Mouse (Mus musculus) forebrain, embryonic 10.5 days (tissue): ENCODE measurements around the gene Rasip1. TPM values are rescaled to one million over a fixed set of nuclear protein-coding genes. Genes with fewer than 3 reads are reported as not detected.
"Not testable (repeated sequence)": the region's sequence is repeated elsewhere in the genome, so short reads cannot be mapped to it uniquely, and the experiment has no call there.

Source experiments
- DNase-seq: peaks from one replicate; pipeline ENCODE4 v3.0.0-alpha.2; 2017; ENCODE audit warnings: low spot score; ENCODE audit errors: extremely low spot score
- H3K27ac ChIP-seq: fragments of 300-500 bp; sonication (generic); 2 replicates; pipeline ENCODE4 v1.5.1; 2016; ENCODE audit warnings: mild to moderate bottlenecking
- H3K27me3 ChIP-seq: fragments of 300-500 bp; sonication (generic); 2 replicates; pipeline ENCODE4 v1.6.1; 2016; ENCODE audit warnings: mild to moderate bottlenecking; ENCODE audit not compliant: poor library complexity, severe bottlenecking
- H3K36me3 ChIP-seq: fragments of 300-500 bp; sonication (generic); replicated peaks from 2 replicates; pipeline ENCODE4 v1.6.1; 2016; ENCODE audit warnings: mild to moderate bottlenecking, moderate library complexity
- H3K4me1 ChIP-seq: fragments of 300-500 bp; sonication (generic); 2 replicates; pipeline ENCODE4 v1.6.1; 2016
- H3K4me3 ChIP-seq: fragments of 300-500 bp; sonication (generic); 2 replicates; pipeline ENCODE4 v1.5.1; 2016; ENCODE audit warnings: mild to moderate bottlenecking, moderate library complexity
- H3K9me3 ChIP-seq: fragments of 300-500 bp; sonication (generic); 2 replicates; pipeline ENCODE4 v1.6.1; 2016; ENCODE audit warnings: mild to moderate bottlenecking, moderate library complexity
- WGBS: fragments of 180-500 bp; shearing (Covaris S2); methylation state at CpG from one replicate; pipeline ENCODE4 v1.1.7; 2016; 5-methylcytosine and 5-hydroxymethylcytosine counted together
- polyA plus RNA-seq: library from polyadenylated mRNA; unstranded; fragments of >200 nt; fragmentation: Nextera tagmentation; extraction: Ambion mirVana; gene quantifications from 2 replicates; pipeline ENCODE4 v1.2.1, GENCODE M21; 2016

Gene Rasip1
- polyA plus RNA-seq, 1 experiment from 2014 or later: 4.5 TPM

GRCm38 (mm10) chr7:45641391-45642040 is 14.2 kb downstream of the Rasip1 start:
- 76% methylated on average over 17 of the region's 17 CpGs for WGBS
- no peak for DNase-seq
- no peaks in the 10 kb centered on the region for H3K9me3 ChIP-seq
- peaks cover 10% of the 10 kb centered on the region for H3K36me3 ChIP-seq
- H3K4me1 ChIP-seq: peaks cover 62% of the 10 kb centered on the region
- H3K27ac ChIP-seq: peak overlapping the region; percentile 31; the same call in 1 of the 2 replicates
- H3K4me3 ChIP-seq: 0 out of 2 replicates have a peak overlapping the region, but pooled peaks have one; percentile 3
- peaks cover 23% of the 10 kb centered on the region for H3K27me3 ChIP-seq

DNA sequence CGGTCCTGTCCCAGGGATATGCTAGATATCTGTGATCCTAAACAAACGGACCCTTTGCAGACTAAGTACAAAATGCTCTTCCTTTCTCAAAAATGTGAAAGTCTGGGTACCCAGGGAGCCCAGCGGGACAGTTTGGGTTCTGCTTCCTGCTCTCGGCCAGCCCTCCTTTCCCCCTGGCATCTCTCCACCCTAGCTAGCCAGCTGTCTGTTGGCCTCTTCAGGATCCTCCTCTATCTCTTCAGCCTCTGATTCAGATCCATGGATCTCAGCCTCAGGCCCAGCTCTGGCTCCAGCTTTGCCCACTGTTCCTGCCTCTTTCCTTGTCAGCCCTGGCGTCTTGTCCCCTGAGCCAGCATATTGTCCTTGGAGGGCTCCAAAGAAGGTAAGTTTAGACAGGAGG is 14.8 kb downstream of the Rasip1 start:
- Histone ChIP-seq H3K36me3 (peaks cover 5% of the 10 kb centered on the region; the same call in 1 of the 2 replicates), H3K4me3 (peak overlapping the region; percentile 59), H3K4me1 (peaks cover 62% of the 10 kb centered on the region), H3K27me3 (peaks cover 23% of the 10 kb centered on the region), H3K9me3 (no peaks in the 10 kb centered on the region), H3K27ac (peak overlapping the region; percentile 96; the same call in 1 of the 2 replicates)
- WGBS: 85% methylated on average over 5 of the region's 5 CpGs
- no peak for DNase-seq

DNA sequence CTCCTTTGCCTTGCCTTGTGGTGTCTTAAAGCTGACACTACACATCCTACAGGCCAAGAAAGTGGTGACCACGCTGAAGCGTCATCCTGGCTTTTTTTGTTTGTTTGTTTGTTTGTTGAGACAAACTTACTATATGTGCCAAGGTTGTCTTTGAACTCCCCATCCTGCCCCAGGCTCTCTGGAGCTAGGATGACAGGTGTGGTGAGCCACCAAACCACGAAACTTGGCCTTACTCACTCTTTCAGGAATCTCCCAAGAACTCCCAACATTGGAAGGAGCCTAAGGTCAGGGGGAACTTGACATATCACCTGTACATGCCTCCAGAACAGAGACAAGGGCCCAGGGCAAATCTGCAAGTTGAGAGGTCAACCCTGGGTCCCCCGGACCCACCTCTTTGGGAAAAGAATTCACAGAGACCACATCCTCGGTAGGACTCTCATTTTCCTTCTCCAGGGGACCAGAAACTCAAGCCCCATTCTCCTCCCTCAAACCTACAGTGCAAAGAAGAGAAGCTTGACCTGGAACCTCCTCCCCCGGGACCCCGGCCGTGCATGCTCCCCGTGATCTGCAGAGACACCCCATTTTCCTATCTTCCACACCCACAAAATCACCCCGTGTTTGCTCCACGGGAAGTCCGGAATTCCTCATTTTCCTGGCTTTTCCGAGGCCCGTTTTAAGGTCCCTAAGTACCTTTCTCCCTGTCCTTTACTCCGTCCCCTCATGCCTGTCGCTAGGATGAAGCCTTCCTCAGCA is 15.4 kb downstream of the Rasip1 start:
- 38% methylated on average over 16 of the region's 16 CpGs for WGBS
- Histone ChIP-seq H3K27ac (peak overlapping the region; percentile 96), H3K9me3 (no peaks in the 10 kb centered on the region), H3K4me3 (peak overlapping the region; percentile 59), H3K4me1 (peaks cover 62% of the 10 kb centered on the region), H3K27me3 (peaks cover 23% of the 10 kb centered on the region), H3K36me3 (no peaks in the 10 kb centered on the region)
- DNase-seq: no peak

DNA sequence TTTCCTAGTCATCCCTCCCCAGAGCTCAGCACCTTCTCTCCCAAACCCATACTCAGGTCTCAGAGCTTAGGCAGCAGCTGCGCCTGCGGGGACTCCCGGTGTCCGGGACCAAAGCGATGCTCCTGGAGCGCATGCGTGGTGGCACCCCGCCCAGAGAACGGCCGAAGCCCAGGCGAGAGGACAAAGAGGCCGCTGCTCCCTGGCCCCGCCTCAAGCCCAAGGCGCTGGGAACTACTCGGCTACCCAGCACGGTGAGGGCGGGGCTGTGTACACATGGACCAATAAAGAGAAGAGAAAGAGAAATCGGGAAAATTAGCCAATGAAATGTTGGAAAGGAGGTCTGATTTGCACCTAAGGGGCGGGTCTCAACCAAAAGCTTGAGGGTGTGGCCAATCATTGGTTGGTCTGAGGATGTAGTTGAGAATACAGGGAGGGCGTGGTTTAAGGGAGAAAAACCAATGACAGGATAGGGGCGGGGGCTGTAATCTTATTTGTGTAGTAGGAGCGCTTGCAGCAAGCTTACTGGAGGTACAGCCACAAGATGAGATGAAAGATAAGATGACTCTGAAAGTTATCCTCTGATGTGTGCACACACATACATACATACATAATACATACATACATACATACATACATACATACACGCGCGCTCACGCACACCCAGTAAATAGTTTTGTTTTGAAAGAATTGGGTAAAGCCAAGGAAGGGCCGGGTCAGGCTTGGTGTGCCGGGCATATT is 16.3 kb downstream of the Rasip1 start:
- DNase-seq: peak; percentile 99
- WGBS: under 1% methylated on average over 28 of the region's 28 CpGs
- Histone ChIP-seq H3K36me3 (no peaks in the 10 kb centered on the region), H3K27ac (peak overlapping the region; percentile 96), H3K27me3 (peaks cover 23% of the 10 kb centered on the region), H3K4me3 (peak overlapping the region; percentile 59), H3K4me1 (peaks cover 52% of the 10 kb centered on the region), H3K9me3 (no peaks in the 10 kb centered on the region)

- Histone ChIP-seq H3K27ac (peak overlapping the region; percentile 96), H3K9me3 (no peaks in the 10 kb centered on the region), H3K4me1 (peaks cover 49% of the 10 kb centered on the region), H3K36me3 (no peaks in the 10 kb centered on the region), H3K4me3 (peak overlapping the region; percentile 59), H3K27me3 (peaks cover 23% of the 10 kb centered on the region)
- peak; percentile 54 for DNase-seq
- WGBS: 3% methylated on average over 18 of the region's 18 CpGs
These were observed 16.9 kb downstream of the Rasip1 start for GRCm38 (mm10) chr7:45644183-45644582.

GRCm38 (mm10) chr7:45644872-45645590 is 17.7 kb downstream of the Rasip1 start:
- no peak for DNase-seq
- H3K4me3 ChIP-seq: peak overlapping the region; percentile 59
- H3K27me3 ChIP-seq: peaks cover 15% of the 10 kb centered on the region
- peaks cover 40% of the 10 kb centered on the region for H3K4me1 ChIP-seq
- no peaks in the 10 kb centered on the region for H3K36me3 ChIP-seq
- WGBS: 63% methylated on average over 6 of the region's 6 CpGs
- peak overlapping the region; percentile 96 for H3K27ac ChIP-seq
- H3K9me3 ChIP-seq: no peaks in the 10 kb centered on the region

- Histone ChIP-seq H3K27ac (no peak overlapping the region), H3K27me3 (peaks cover 9% of the 10 kb centered on the region), H3K4me1 (peaks cover 36% of the 10 kb centered on the region), H3K36me3 (no peaks in the 10 kb centered on the region), H3K4me3 (no peak overlapping the region), H3K9me3 (no peaks in the 10 kb centered on the region)
- DNase-seq: no peak
- 89% methylated on average over 7 of the region's 7 CpGs for WGBS
These were observed 18.3 kb downstream of the Rasip1 start for GRCm38 (mm10) chr7:45645591-45645971.

GRCm38 (mm10) chr7:45646671-45647070 is 19.4 kb downstream of the Rasip1 start:
- Histone ChIP-seq H3K9me3 (no peaks in the 10 kb centered on the region), H3K36me3 (no peaks in the 10 kb centered on the region), H3K4me1 (peaks cover 30% of the 10 kb centered on the region), H3K27me3 (0 out of 2 replicates have a peak, but pooled peaks cover under 1% of the 10 kb centered on the region), H3K4me3 (no peak overlapping the region), H3K27ac (no peak overlapping the region)
- 79% methylated on average over 4 of the region's 4 CpGs for WGBS
- DNase-seq: no peak

- H3K27me3 ChIP-seq: no peaks in the 10 kb centered on the region
- no peaks in the 10 kb centered on the region for H3K36me3 ChIP-seq
- no peak for DNase-seq
- H3K4me3 ChIP-seq: no peak overlapping the region
- H3K27ac ChIP-seq: no peak overlapping the region
- 86% methylated on average over 8 of the region's 8 CpGs for WGBS
- H3K4me1 ChIP-seq: peaks cover 10% of the 10 kb centered on the region
- no peaks in the 10 kb centered on the region for H3K9me3 ChIP-seq
These were observed 22.1 kb downstream of the Rasip1 start for GRCm38 (mm10) chr7:45649351-45649750.

GRCm38 (mm10) chr7:45650484-45650883 is 23.2 kb downstream of the Rasip1 start:
- H3K36me3 ChIP-seq, H3K4me3 ChIP-seq, H3K4me1 ChIP-seq, H3K27me3 ChIP-seq, DNase-seq, H3K9me3 ChIP-seq, H3K27ac ChIP-seq: not testable (repeated sequence)
- 96% methylated on average over 20 of the region's 20 CpGs for WGBS

DNA sequence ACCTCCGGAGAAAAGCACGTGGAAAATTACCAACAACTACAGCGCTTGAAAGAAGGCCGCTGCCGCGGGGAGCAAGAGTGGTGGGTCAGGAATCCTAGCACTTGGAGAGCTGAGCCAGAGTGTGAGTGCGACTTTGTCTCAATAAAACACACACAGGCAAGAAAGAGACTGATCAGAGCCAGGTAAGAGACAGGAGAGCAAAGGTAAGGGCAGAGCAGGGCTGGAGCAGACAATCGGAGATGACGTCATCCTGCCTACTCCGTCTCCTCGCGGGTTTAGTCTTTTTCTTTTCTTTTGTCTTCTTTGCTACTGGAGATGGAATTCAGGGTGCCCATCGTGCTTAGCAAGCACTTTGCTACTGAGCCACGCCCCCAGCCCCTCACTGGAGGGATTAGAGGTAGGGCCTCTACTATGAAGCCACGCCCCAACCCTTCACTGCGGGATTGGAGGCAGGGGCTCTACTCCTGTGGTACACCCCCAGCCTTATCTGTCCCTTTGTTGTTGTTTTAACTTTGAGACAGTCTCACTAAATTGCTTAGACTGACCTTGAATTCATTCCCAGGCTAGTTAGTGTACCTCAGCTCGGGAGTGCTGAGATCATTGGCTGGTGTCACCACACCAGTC is 27.2 kb downstream of the Rasip1 start:
- H3K36me3 ChIP-seq: no peaks in the 10 kb centered on the region
- 28% methylated on average over 17 of the region's 17 CpGs for WGBS
- DNase-seq: no peak
- peak overlapping the region; percentile 28 for H3K4me3 ChIP-seq
- no peaks in the 10 kb centered on the region for H3K27me3 ChIP-seq
- H3K4me1 ChIP-seq: peaks cover 20% of the 10 kb centered on the region
- peak overlapping the region; percentile 63 for H3K27ac ChIP-seq
- peaks cover 10% of the 10 kb centered on the region for H3K9me3 ChIP-seq
